ENCODE assay signal across 15 mouse cellular contexts in the genomic region with DNA sequence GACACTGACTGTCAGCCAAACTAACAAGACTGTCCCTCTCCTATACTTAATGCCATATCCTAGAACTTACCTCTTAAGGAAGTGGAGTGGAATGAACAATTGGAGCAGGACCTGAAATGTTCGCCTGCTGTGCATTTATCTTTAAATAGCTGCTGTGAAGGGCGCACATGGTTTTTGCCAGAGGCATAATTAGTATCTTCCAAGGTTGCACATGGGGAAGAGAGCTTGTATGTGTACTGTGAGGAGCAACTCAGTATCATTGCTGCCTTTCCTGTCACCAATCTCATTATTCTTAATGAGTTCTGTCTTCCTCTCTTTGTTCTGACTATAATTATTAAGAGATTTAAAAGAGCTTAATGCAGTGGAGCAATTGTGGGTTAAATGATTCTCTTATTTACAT.
"Had no signal": no experiment of that assay in that cellular context is flagged by ENCODE, and none has a peak within 500 bp of the region (broad histone marks: within the 10 kb centered on the region; RNA-seq: fewer than 3 reads in every experiment).

No protein-coding gene starts in this region.

- H3K4me1 ChIP-seq: liver, embryonic 13.5 days had no signal

- H3K9ac ChIP-seq: liver, embryonic 13.5 days; lung, embryonic 14.5 days; midbrain, embryonic 12.5 days; midbrain, embryonic 15.5 days; neural tube, embryonic 12.5 days had no signal

- H3K27ac ChIP-seq: layer of hippocampus, adult 2 months; left cerebral cortex, adult 2 months; liver, embryonic 13.5 days; macrophage; midbrain, embryonic 12.5 days; neural tube, embryonic 12.5 days had no signal

- DNase-seq: kidney, adult 18-20 months; kidney, adult 9 months; kidney, postnatal 25 days; layer of hippocampus, adult 9-11 months; liver, embryonic 13.5 days; lung, embryonic 14.5 days; thymus, adult 18-20 months; thymus, postnatal 36 days had no signal

- ATAC-seq: lung, postnatal 0 days; midbrain, embryonic 15.5 days had no signal

- H3K4me3 ChIP-seq: layer of hippocampus, adult 2 months; left cerebral cortex, adult 2 months; liver, embryonic 13.5 days; midbrain, embryonic 12.5 days; midbrain, embryonic 15.5 days; neural tube, embryonic 12.5 days had no signal

- H3K36me3 ChIP-seq: midbrain, embryonic 15.5 days had no signal

- H3K4me2 ChIP-seq: liver, embryonic 13.5 days; lung, embryonic 14.5 days; midbrain, embryonic 12.5 days; midbrain, embryonic 15.5 days; neural tube, embryonic 12.5 days had no signal

- H3K27me3 ChIP-seq: liver, embryonic 13.5 days; midbrain, embryonic 12.5 days; midbrain, embryonic 15.5 days; neural tube, embryonic 12.5 days had no signal

- H3K9me3 ChIP-seq: liver, embryonic 13.5 days; midbrain, embryonic 12.5 days; midbrain, embryonic 15.5 days; neural tube, embryonic 12.5 days had no signal
